Mouse (Mus musculus) thymus, adult 2 months (tissue): ENCODE measurements around the gene Plg. TPM values are rescaled to one million over a fixed set of nuclear protein-coding genes. Genes with fewer than 3 reads are reported as not detected.

Experiments used
- DNase-seq: peaks from one replicate; pipeline ENCODE4 v3.0.0; 2021
- H3K27ac ChIP-seq: fragments of 200-500 bp; 2 replicates; pipeline ENCODE4 v1.5.1; 2012; ENCODE audit warnings: low read length, control low read depth; ENCODE audit not compliant: control insufficient read depth, insufficient read depth
- H3K27me3 ChIP-seq: fragments of 200-500 bp; 2 replicates; pipeline ENCODE4 v1.6.1; 2012; ENCODE audit warnings: mild to moderate bottlenecking, low read length, moderate library complexity, mixed read lengths; ENCODE audit not compliant: control insufficient read depth, insufficient read depth
- H3K36me3 ChIP-seq: fragments of 200-500 bp; 2 replicates; pipeline ENCODE4 v1.6.1; 2012; ENCODE audit warnings: mild to moderate bottlenecking, low read length, moderate library complexity; ENCODE audit not compliant: control insufficient read depth, insufficient read depth
- H3K4me1 ChIP-seq: fragments of 200-500 bp; replicated peaks from 2 replicates; pipeline ENCODE4 v1.6.1; 2012; ENCODE audit warnings: low read length; ENCODE audit not compliant: control insufficient read depth, insufficient read depth
- H3K4me3 ChIP-seq: fragments of 200-500 bp; 2 replicates; pipeline ENCODE4 v1.5.1; 2012; ENCODE audit warnings: mild to moderate bottlenecking, low read length, control low read depth, moderate library complexity; ENCODE audit not compliant: control insufficient read depth, insufficient read depth
- CTCF ChIP-seq: fragments of 200-500 bp; IDR thresholded peaks from 2 replicates; pipeline ENCODE4 v1.5.1; 2012; ENCODE audit warnings: mild to moderate bottlenecking, control low read depth, low read length, moderate library complexity, borderline replicate concordance; ENCODE audit not compliant: control insufficient read depth, poor library complexity, insufficient read depth; ENCODE audit errors: extremely low read depth
- POLR2A ChIP-seq: fragments of 200-500 bp; IDR thresholded peaks from 2 replicates; pipeline ENCODE4 v1.6.1; 2012; ENCODE audit warnings: mild to moderate bottlenecking, low read length, control low read depth, moderate library complexity; ENCODE audit not compliant: control insufficient read depth, poor library complexity, insufficient read depth; ENCODE audit errors: extremely low read depth
- WGBS: fragments of 180-500 bp; shearing (Covaris S2); methylation state at CpG from one replicate; pipeline ENCODE4 v1.1.7; 2018; 5-methylcytosine and 5-hydroxymethylcytosine counted together
- polyA plus RNA-seq: library from polyadenylated mRNA; depleted of rRNA; stranded (reverse); fragments of >200 nt; gene quantifications from 2 replicates; pipeline ENCODE4 v1.2.3, GENCODE M21; 2012

Gene Plg
- polyA plus RNA-seq, 1 experiment, result 0.05 TPM

- TF ChIP-seq CTCF (no peak), POLR2A (no peak)
- Histone ChIP-seq H3K4me1 (peaks cover 4% of the 10 kb centered on the region), H3K27me3 (no peaks in the 10 kb centered on the region), H3K4me3 (no peak overlapping the region), H3K27ac (no peak overlapping the region), H3K36me3 (no peaks in the 10 kb centered on the region)
- WGBS, result 84% methylated on average over 4 of the region's 4 CpGs
- no peak for DNase-seq
Observed at GRCm38 (mm10) chr17:12370289-12370688, 8.1 kb upstream of the Plg start.

- Histone ChIP-seq H3K27ac (no peak overlapping the region), H3K27me3 (no peaks in the 10 kb centered on the region), H3K4me3 (peak overlapping the region; percentile 29), H3K36me3 (no peaks in the 10 kb centered on the region), H3K4me1 (peaks cover 4% of the 10 kb centered on the region)
- WGBS, result 7% methylated on average over 10 of the region's 10 CpGs
- TF ChIP-seq POLR2A (no peak), CTCF (no peak)
- no peak for DNase-seq
Observed at GRCm38 (mm10) chr17:12371310-12371925, 7.0 kb upstream of the Plg start.

GRCm38 (mm10) chr17:12372021-12372420, 6.4 kb upstream of the Plg start:
- H3K4me3 ChIP-seq, result no peak overlapping the region
- TF ChIP-seq POLR2A (no peak), CTCF (peak; percentile 54; the same call in 1 of the 2 replicates)
- peaks cover 4% of the 10 kb centered on the region for H3K4me1 ChIP-seq
- peak; percentile 73 for DNase-seq
- no peaks in the 10 kb centered on the region for H3K27me3 ChIP-seq
- no peak overlapping the region for H3K27ac ChIP-seq
- WGBS, result under 1% methylated on average over 4 of the region's 4 CpGs
- H3K36me3 ChIP-seq, result no peaks in the 10 kb centered on the region

GRCm38 (mm10) chr17:12373601-12374144, 4.7 kb upstream of the Plg start:
- TF ChIP-seq CTCF (no peak), POLR2A (no peak)
- WGBS, result 78% methylated on average over 3 of the region's 3 CpGs

GRCm38 (mm10) chr17:12380287-12380686, 1.9 kb downstream of the Plg start:
- Histone ChIP-seq H3K4me3 (no peak overlapping the region), H3K27me3 (no peaks in the 10 kb centered on the region), H3K36me3 (no peaks in the 10 kb centered on the region), H3K27ac (no peak overlapping the region), H3K4me1 (no peaks in the 10 kb centered on the region)
- DNase-seq, result no peak
- TF ChIP-seq CTCF (no peak), POLR2A (no peak)
- 94% methylated on average over 4 of the region's 4 CpGs for WGBS

More at GRCm38 (mm10) chr17:12373601-12374144, 4.7 kb upstream of the Plg start:
- Histone ChIP-seq H3K36me3 (no peaks in the 10 kb centered on the region), H3K27ac (no peak overlapping the region), H3K27me3 (no peaks in the 10 kb centered on the region), H3K4me3 (no peak overlapping the region), H3K4me1 (peaks cover 4% of the 10 kb centered on the region)
- no peak for DNase-seq

- no peaks in the 10 kb centered on the region for H3K27me3 ChIP-seq
- no peak for TF ChIP-seq POLR2A
- TF ChIP-seq CTCF, result no peak
Observed at GRCm38 (mm10) chr17:12381579-12381978, 3.2 kb downstream of the Plg start.

More at GRCm38 (mm10) chr17:12381579-12381978, 3.2 kb downstream of the Plg start:
- no peaks in the 10 kb centered on the region for H3K4me1 ChIP-seq
- no peak for DNase-seq
- 97% methylated on average over 2 of the region's 2 CpGs for WGBS
- H3K27ac ChIP-seq, result no peak overlapping the region
- H3K4me3 ChIP-seq, result no peak overlapping the region
- no peaks in the 10 kb centered on the region for H3K36me3 ChIP-seq
